Mouse (Mus musculus) heart, embryonic 14.5 days (tissue): ENCODE data around the gene Atp2c2. TPM values are rescaled to one million over a fixed set of nuclear protein-coding genes. Genes with fewer than 3 reads are reported as not detected.

ENCODE experiments used
- ATAC-seq: fragments of 200-750 bp; cut with Nextera tagmentation; 2 replicates; pipeline ENCODE4 v1.8.0; 2017; ENCODE audit warnings: low read depth, moderate TSS enrichment; ENCODE audit not compliant: insufficient number of reproducible peaks, insufficient read depth, low FRiP score
- H3K27ac ChIP-seq, 2 experiments: fragments of 200-500 bp in 1 of 2; fragments of 300-500 bp in 1 of 2; sonication (generic) in 1 of 2; replicated peaks in 1 of 2; 2 replicates each; pipeline ENCODE4 v1.5.1; 2012 to 2014; ENCODE audit warnings: low read depth in 2 of 2, low read length in 2 of 2, control low read depth in 1 of 2, mild to moderate bottlenecking in 1 of 2, mixed read lengths in 1 of 2; ENCODE audit not compliant: control insufficient read depth in 1 of 2, insufficient read depth in 1 of 2
- H3K27me3 ChIP-seq: fragments of 300-500 bp; sonication (generic); 2 replicates; pipeline ENCODE4 v1.6.1; 2014; ENCODE audit warnings: mild to moderate bottlenecking, low read length, control low read depth; ENCODE audit not compliant: control insufficient read depth, insufficient read depth
- H3K36me3 ChIP-seq: fragments of 300-500 bp; sonication (generic); 2 replicates; pipeline ENCODE4 v1.6.1; 2014; ENCODE audit warnings: mild to moderate bottlenecking, control low read depth, low read length, mixed read lengths; ENCODE audit not compliant: control insufficient read depth, insufficient read depth
- H3K4me1 ChIP-seq, 2 experiments: fragments of 200-500 bp in 1 of 2; fragments of 300-500 bp in 1 of 2; sonication (generic) in 1 of 2; 2 replicates each; pipeline ENCODE4 v1.6.1; 2012 to 2014; ENCODE audit warnings: low read length in 2 of 2, control low read depth in 1 of 2, mixed read lengths in 1 of 2; ENCODE audit not compliant: control insufficient read depth in 2 of 2, insufficient read depth in 2 of 2
- H3K4me2 ChIP-seq: fragments of 300-500 bp; sonication (generic); 2 replicates; pipeline ENCODE4 v1.6.1; 2014; ENCODE audit warnings: mild to moderate bottlenecking, low read length
- H3K4me3 ChIP-seq, 2 experiments: fragments of 200-500 bp in 1 of 2; fragments of 300-500 bp in 1 of 2; sonication (generic) in 1 of 2; 2 replicates each; pipeline ENCODE4 v1.5.1; 2012 to 2014; ENCODE audit warnings: low read length in 2 of 2, mild to moderate bottlenecking in 2 of 2, control low read depth in 1 of 2, low read depth in 1 of 2, moderate library complexity in 1 of 2; ENCODE audit not compliant: control insufficient read depth in 1 of 2, insufficient read depth in 1 of 2
- H3K9ac ChIP-seq: fragments of 300-500 bp; sonication (generic); 2 replicates; pipeline ENCODE4 v1.6.1; 2014; ENCODE audit warnings: mild to moderate bottlenecking, low read length
- H3K9me3 ChIP-seq: fragments of 300-500 bp; sonication (generic); 2 replicates; pipeline ENCODE4 v1.6.1; 2016; ENCODE audit warnings: low read length, control low read depth; ENCODE audit not compliant: control insufficient read depth
- WGBS: fragments of 180-500 bp; shearing (Covaris S2); extraction: QIAGEN DNeasy Blood & Tissue Kit; methylation state at CpG from one replicate; pipeline ENCODE4 v1.1.7; 2014; 5-methylcytosine and 5-hydroxymethylcytosine counted together
- polyA plus RNA-seq: library from polyadenylated mRNA; unstranded; fragments of >200 nt; fragmentation: Nextera tagmentation; extraction: Ambion mirVana; gene quantifications from 2 replicates; pipeline ENCODE4 v1.2.1, GENCODE M21; 2014

Atp2c2 gene
- polyA plus RNA-seq, 1 experiment from 2014 or later = 0.43 TPM

GRCm38 (mm10) chr8:119727093-119727492 lies 27.3 kb downstream of the Atp2c2 start:
- H3K9me3 ChIP-seq = no peaks in the 10 kb centered on the region
- no peak overlapping the region for H3K4me3 ChIP-seq
- H3K36me3 ChIP-seq = no peaks in the 10 kb centered on the region
- no peak for ATAC-seq
- 53% methylated on average over 8 of the region's 8 CpGs for WGBS
- no peaks in the 10 kb centered on the region for H3K27me3 ChIP-seq
- no peak overlapping the region for H3K9ac ChIP-seq
- H3K4me1 ChIP-seq = peaks cover 14 to 20% of the 10 kb centered on the region in 2 experiments
- H3K27ac ChIP-seq = no peak overlapping the region
- H3K4me2 ChIP-seq = no peak overlapping the region

GRCm38 (mm10) chr8:119728351-119728895 lies 28.6 kb downstream of the Atp2c2 start:
- H3K36me3 ChIP-seq = no peaks in the 10 kb centered on the region
- H3K4me1 ChIP-seq = peaks cover 8 to 14% of the 10 kb centered on the region in 2 experiments
- no peak for ATAC-seq
- H3K4me3 ChIP-seq = no peak overlapping the region
- no peak overlapping the region for H3K9ac ChIP-seq
- no peaks in the 10 kb centered on the region for H3K27me3 ChIP-seq
- no peaks in the 10 kb centered on the region for H3K9me3 ChIP-seq
- 75% methylated on average over 8 of the region's 8 CpGs for WGBS
- H3K27ac ChIP-seq = no peak overlapping the region
- H3K4me2 ChIP-seq = no peak overlapping the region

DNA sequence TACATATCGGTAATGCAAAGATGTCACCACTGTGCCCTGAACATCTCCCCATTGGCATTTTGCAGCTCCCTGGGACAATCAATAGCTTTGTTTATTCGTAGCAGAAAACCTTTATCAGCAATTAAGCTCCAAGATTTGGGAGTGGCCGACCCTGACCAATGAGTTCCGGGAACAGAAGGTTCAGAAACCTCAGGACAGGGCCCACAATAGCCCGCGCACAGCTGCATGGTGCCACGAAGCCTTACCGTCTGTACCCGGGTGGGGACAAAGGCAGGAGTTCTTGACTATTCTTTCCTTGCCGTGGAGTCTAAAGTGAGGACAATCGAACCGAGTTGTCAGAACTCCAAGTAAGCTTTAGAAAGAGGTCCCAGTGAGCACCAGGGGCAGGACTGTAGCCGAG lies 32.3 kb downstream of the Atp2c2 start:
- no peaks in the 10 kb centered on the region for H3K36me3 ChIP-seq
- H3K4me3 ChIP-seq = no peak overlapping the region
- H3K27me3 ChIP-seq = no peaks in the 10 kb centered on the region
- ATAC-seq = no peak
- H3K4me2 ChIP-seq = no peak overlapping the region
- H3K27ac ChIP-seq = no peak overlapping the region
- WGBS = 85% methylated on average over 13 of the region's 13 CpGs
- H3K9ac ChIP-seq = no peak overlapping the region
- H3K9me3 ChIP-seq = no peaks in the 10 kb centered on the region
- peaks cover 0 to 3% of the 10 kb centered on the region in 2 experiments; a peak in 1 of 4 replicates for H3K4me1 ChIP-seq

DNA sequence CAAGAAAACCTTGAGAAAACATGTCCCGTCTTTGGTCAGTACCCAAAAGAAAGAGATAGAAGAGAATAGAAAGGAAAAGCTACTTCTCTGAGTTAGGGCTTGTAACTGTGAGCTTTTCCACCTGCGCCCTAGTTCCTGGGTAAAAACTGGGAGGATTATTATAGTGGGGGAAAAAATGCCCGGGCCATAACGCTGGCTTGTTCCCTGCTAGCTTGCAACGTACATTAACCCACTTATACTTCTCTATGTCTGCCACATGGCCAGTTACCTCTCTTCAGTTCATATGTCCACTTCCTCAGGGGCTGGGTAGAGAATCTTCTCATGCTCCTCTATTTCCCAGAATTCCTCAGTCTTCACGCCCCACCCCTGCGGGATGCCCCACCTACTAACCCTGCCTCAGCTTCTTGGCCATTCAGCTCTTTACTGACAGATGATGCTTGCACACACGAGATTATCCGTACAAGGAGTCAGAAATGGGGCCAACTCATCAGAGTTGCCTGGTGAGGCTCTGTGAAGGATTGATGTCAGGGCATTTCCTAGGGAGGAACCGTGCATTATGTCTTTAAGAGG lies 36.6 kb downstream of the Atp2c2 start:
- WGBS = 84% methylated on average over 10 of the region's 10 CpGs
- H3K4me2 ChIP-seq = no peak overlapping the region
- H3K27me3 ChIP-seq = no peaks in the 10 kb centered on the region
- ATAC-seq = no peak
- no peak overlapping the region for H3K27ac ChIP-seq
- H3K9me3 ChIP-seq = no peaks in the 10 kb centered on the region
- H3K36me3 ChIP-seq = no peaks in the 10 kb centered on the region
- no peak overlapping the region for H3K4me3 ChIP-seq
- no peak overlapping the region for H3K9ac ChIP-seq
- H3K4me1 ChIP-seq = no peaks in the 10 kb centered on the region

- H3K4me3 ChIP-seq = no peak overlapping the region
- no peaks in the 10 kb centered on the region for H3K9me3 ChIP-seq
- no peak for ATAC-seq
- no peaks in the 10 kb centered on the region for H3K27me3 ChIP-seq
- no peak overlapping the region for H3K9ac ChIP-seq
- WGBS = 73% methylated on average over 11 of the region's 11 CpGs
- H3K27ac ChIP-seq = no peak overlapping the region
- H3K4me1 ChIP-seq = no peaks in the 10 kb centered on the region
- H3K36me3 ChIP-seq = no peaks in the 10 kb centered on the region
- H3K4me2 ChIP-seq = no peak overlapping the region
These were observed 37.5 kb downstream of the Atp2c2 start for GRCm38 (mm10) chr8:119737093-119737900.

DNA sequence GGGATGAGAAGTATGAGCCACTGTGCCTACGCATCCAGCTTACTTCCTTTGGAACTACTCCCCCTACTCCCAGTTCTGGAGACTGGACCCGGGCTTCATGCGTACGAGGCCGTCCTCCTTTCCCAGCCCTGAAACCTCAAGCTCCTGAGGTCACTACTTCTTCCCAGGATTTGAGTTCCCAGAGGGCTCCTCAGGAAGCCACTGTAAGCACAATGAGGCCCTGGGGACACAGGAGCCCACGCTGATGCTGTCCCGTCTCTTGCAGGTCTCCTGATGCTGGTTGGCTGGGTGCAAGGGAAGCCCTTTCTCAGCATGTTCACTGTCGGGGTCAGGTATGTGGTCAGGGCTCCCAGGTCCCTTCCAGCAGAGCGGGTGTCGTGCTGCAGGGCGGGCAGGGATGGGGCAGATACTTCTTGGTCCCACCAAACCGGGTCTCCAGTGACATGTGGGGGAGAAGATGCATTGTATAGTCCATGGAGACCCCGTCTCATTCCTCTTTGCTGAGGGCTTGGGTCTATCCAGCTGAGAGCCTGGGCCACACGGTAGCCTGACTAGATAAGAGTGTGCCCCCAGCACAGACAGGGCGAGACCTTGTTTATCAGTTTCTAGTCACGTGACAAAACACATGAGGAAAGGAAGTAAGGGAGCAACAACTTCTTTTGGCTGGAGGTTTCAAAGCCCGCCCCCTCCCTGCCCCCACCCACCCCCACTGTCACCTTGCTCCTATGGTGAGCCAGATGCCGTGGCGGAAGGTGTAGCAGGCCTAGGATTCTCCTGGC lies 38.5 kb downstream of the Atp2c2 start:
- H3K4me1 ChIP-seq = no peaks in the 10 kb centered on the region; a peak in 1 of 4 replicates
- no peak overlapping the region for H3K9ac ChIP-seq
- H3K36me3 ChIP-seq = no peaks in the 10 kb centered on the region
- H3K4me3 ChIP-seq = no peak overlapping the region
- no peaks in the 10 kb centered on the region for H3K9me3 ChIP-seq
- no peak overlapping the region for H3K27ac ChIP-seq
- WGBS = 62% methylated on average over 19 of the region's 19 CpGs
- no peak overlapping the region for H3K4me2 ChIP-seq
- H3K27me3 ChIP-seq = no peaks in the 10 kb centered on the region
- ATAC-seq = no peak

DNA sequence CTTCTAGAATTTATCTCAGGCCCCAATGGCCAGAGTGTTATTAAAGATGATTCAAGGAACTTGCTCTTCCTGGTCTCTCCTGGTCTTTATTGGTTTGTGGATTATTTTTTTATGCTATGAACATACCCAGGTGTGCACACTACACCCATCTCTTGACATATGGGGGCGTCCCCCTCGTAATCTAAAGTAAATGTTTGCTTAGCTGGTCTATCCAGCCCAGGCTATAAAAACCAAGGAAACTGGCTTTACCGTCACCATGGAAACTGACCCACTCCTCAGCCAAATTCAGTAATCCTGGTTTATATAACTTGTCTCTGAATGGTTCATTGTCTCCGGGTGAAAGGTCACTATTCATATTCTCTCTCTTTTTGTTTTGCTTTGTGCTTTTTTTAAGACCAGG lies 40.8 kb downstream of the Atp2c2 start:
- H3K4me1 ChIP-seq = no peaks in the 10 kb centered on the region; a peak in 1 of 4 replicates
- no peak for ATAC-seq
- H3K9me3 ChIP-seq = no peaks in the 10 kb centered on the region
- H3K27ac ChIP-seq = no peak overlapping the region
- H3K27me3 ChIP-seq = no peaks in the 10 kb centered on the region
- WGBS = 72% methylated on average over 4 of the region's 4 CpGs
- H3K9ac ChIP-seq = no peak overlapping the region
- H3K36me3 ChIP-seq = no peaks in the 10 kb centered on the region
- no peak overlapping the region for H3K4me2 ChIP-seq
- H3K4me3 ChIP-seq = no peak overlapping the region
